Comparison of ENCODE assay signal across 13 mouse cellular contexts in the genomic region with DNA sequence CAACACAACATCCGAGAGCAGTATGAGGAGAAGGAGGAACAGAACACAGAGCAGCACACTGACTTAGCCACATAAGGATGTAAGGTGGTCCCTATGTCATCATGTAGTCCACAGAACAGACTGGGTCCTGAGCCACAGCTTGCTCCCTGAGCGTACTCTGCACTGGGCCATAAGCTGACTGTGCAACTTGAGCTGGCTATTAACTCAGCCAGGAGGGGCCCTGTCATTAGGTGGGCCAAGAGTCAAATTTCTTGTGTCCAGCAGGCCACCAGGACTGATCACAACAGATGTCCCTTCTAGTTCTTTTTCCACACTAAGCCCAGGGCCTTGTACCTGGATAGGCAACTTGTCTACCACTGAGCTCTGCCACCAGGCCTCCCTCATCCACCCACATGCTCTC. TPM values are rescaled to one million over a fixed set of nuclear protein-coding genes. Genes with fewer than 3 reads are reported as not detected.
DNase-seq lines count a peak whose midpoint lies in the region; ATAC-seq and TF ChIP-seq lines count a peak whose summit lies in the region.
"Had no signal": no experiment of that assay in that cellular context is flagged by ENCODE, and none has a peak within 500 bp of the region (broad histone marks: within the 10 kb centered on the region; RNA-seq: fewer than 3 reads in every experiment).

No protein-coding gene starts in this region.

- peaks cover 36% of the 10 kb centered on the region for H3K4me1 ChIP-seq in kidney, embryonic 15.5 days
- 0 out of 2 replicates have a peak, but pooled peaks cover 4% of the 10 kb centered on the region for H3K4me1 ChIP-seq in embryonic facial prominence, embryonic 14.5 days (ENCODE audit: control insufficient read depth, insufficient read depth, low read length)
- peaks cover 0 to 13% of the 10 kb centered on the region in 2 experiments; a peak in 2 of 4 replicates for H3K4me1 ChIP-seq in liver, embryonic 14.5 days (replicated peaks; ENCODE audit: control insufficient read depth in 2 of 2, insufficient read depth in 2 of 2, low read length in 1 of 2)
- H3K4me1 ChIP-seq: forebrain, embryonic 15.5 days had no signal

- 39% methylated on average over 2 of the region's 2 CpGs for WGBS in kidney, embryonic 15.5 days
- 43% methylated on average over 2 of the region's 2 CpGs for WGBS in embryonic facial prominence, embryonic 14.5 days
- 77% methylated on average over 2 of the region's 2 CpGs for WGBS in liver, embryonic 14.5 days (ENCODE audit: insufficient replicate concordance)

- H3K27ac ChIP-seq in kidney, embryonic 15.5 days: peak overlapping the region; percentile 78
- H3K27ac ChIP-seq in embryonic facial prominence, embryonic 14.5 days (replicated peaks; ENCODE audit: low read depth, low read length): 0 out of 2 replicates have a peak overlapping the region, but pooled peaks have one; percentile 0
- no peak overlapping the region for H3K27ac ChIP-seq in liver, embryonic 14.5 days
- H3K27ac ChIP-seq: forebrain, embryonic 15.5 days; midbrain, embryonic 13.5 days had no signal

- DNase-seq in kidney, adult 11 months: no peak
- DNase-seq in embryo, embryonic 10 days (ENCODE audit: low spot score): peak; percentile 65
- DNase-seq in embryonic facial prominence, embryonic 14.5 days (ENCODE audit: low spot score): peak; percentile 40
- no peak for DNase-seq in liver, embryonic 14.5 days (ENCODE audit: low read depth in 3 of 3, low spot score in 3 of 3)
- no peak for DNase-seq in thymus, postnatal 14 days
- no peak for DNase-seq in adrenal gland, adult (ENCODE audit: inconsistent age in 2 of 2, low spot score in 1 of 2)
- DNase-seq in MN1 (ENCODE audit: low spot score): no peak
- DNase-seq: adrenal gland, postnatal 10 days; heart, postnatal 36 days; lung, adult 2 months had no signal

- TF ChIP-seq CTCF in liver, embryonic 14.5 days (IDR thresholded peaks at IDR 0.05; ENCODE audit: low read depth): no peak

- peaks cover 50% of the 10 kb centered on the region for H3K36me3 ChIP-seq in kidney, embryonic 15.5 days
- H3K36me3 ChIP-seq in embryonic facial prominence, embryonic 14.5 days (ENCODE audit: control insufficient read depth, insufficient read depth, low read length): peaks cover 44% of the 10 kb centered on the region
- peaks cover 45% of the 10 kb centered on the region for H3K36me3 ChIP-seq in liver, embryonic 14.5 days (replicated peaks; ENCODE audit: control insufficient read depth, insufficient read depth, low read depth)

- no peak overlapping the region for H3K4me2 ChIP-seq in kidney, embryonic 15.5 days
- H3K4me2 ChIP-seq in embryonic facial prominence, embryonic 14.5 days (ENCODE audit: low read depth, low read length): no peak overlapping the region
- no peak overlapping the region for H3K4me2 ChIP-seq in liver, embryonic 14.5 days (ENCODE audit: low read depth)
- H3K4me2 ChIP-seq: forebrain, embryonic 15.5 days; midbrain, embryonic 13.5 days had no signal

- ATAC-seq in kidney, embryonic 15.5 days (replicated peaks; ENCODE audit: low FRiP score): peak; percentile 87
- peak; percentile 77 for ATAC-seq in embryonic facial prominence, embryonic 14.5 days (ENCODE audit: low read depth)
- no peak for ATAC-seq in liver, embryonic 14.5 days (ENCODE audit: insufficient read depth)
- ATAC-seq: forebrain, embryonic 15.5 days; midbrain, embryonic 13.5 days had no signal

- 0 out of 2 replicates have a peak overlapping the region, but pooled peaks have one; percentile 14 for H3K9ac ChIP-seq in kidney, embryonic 15.5 days
- H3K9ac ChIP-seq in embryonic facial prominence, embryonic 14.5 days (ENCODE audit: low read depth, low read length): no peak overlapping the region
- H3K9ac ChIP-seq in liver, embryonic 14.5 days (replicated peaks): 0 out of 2 replicates have a peak overlapping the region, but pooled peaks have one; percentile 23
- H3K9ac ChIP-seq: forebrain, embryonic 15.5 days; midbrain, embryonic 13.5 days had no signal

- no peaks in the 10 kb centered on the region for H3K27me3 ChIP-seq in kidney, embryonic 15.5 days
- no peaks in the 10 kb centered on the region for H3K27me3 ChIP-seq in embryonic facial prominence, embryonic 14.5 days (replicated peaks; ENCODE audit: control insufficient read depth, insufficient read depth, low read length)
- H3K27me3 ChIP-seq in liver, embryonic 14.5 days (ENCODE audit: control insufficient read depth, insufficient read depth, low read length): no peaks in the 10 kb centered on the region
- H3K27me3 ChIP-seq: forebrain, embryonic 15.5 days; midbrain, embryonic 13.5 days had no signal

- H3K4me3 ChIP-seq in kidney, embryonic 15.5 days (replicated peaks): no peak overlapping the region
- H3K4me3 ChIP-seq in embryonic facial prominence, embryonic 14.5 days (ENCODE audit: low read depth, low read length): no peak overlapping the region
- H3K4me3 ChIP-seq in liver, embryonic 14.5 days (ENCODE audit: insufficient read depth in 1 of 2, low read depth in 2 of 2, low read length in 2 of 2): no peak overlapping the region
- H3K4me3 ChIP-seq: forebrain, embryonic 15.5 days; midbrain, embryonic 13.5 days had no signal

- no peaks in the 10 kb centered on the region for H3K9me3 ChIP-seq in kidney, embryonic 15.5 days (replicated peaks)
- 0 out of 2 replicates have a peak, but pooled peaks cover under 1% of the 10 kb centered on the region for H3K9me3 ChIP-seq in embryonic facial prominence, embryonic 14.5 days (ENCODE audit: control insufficient read depth, low read length)
- H3K9me3 ChIP-seq in liver, embryonic 14.5 days (ENCODE audit: control insufficient read depth, low read length): no peaks in the 10 kb centered on the region
- H3K9me3 ChIP-seq: forebrain, embryonic 15.5 days; midbrain, embryonic 13.5 days had no signal

- no peak for TF ChIP-seq EP300 in liver, embryonic 14.5 days (IDR thresholded peaks at IDR 0.05; ENCODE audit: low read depth)

RNA-seq across cellular contexts. Expression of gene Ddi2, which starts 8.2 kb away (rescaled TPM):
- polyA plus RNA-seq in kidney, embryonic 15.5 days (2015; fragmentation: Nextera tagmentation; extraction: Ambion mirVana): 20.3 and 21.8 TPM in 2 replicates
- 18.8 and 19.4 TPM in 2 replicates for polyA plus RNA-seq in embryonic facial prominence, embryonic 14.5 days (2014; fragmentation: Nextera tagmentation; extraction: Ambion mirVana)
- 6.7 and 9.5 TPM in 2 replicates for polyA plus RNA-seq in liver, embryonic 14.5 days (2012; rRNA removed)
- 9.2 and 11.4 TPM in 2 replicates for polyA plus RNA-seq in liver, embryonic 14.5 days (2014; fragmentation: Nextera tagmentation; extraction: Ambion mirVana)

RNA-seq across cellular contexts. Expression of gene Rsc1a1, which starts 29.6 kb away (rescaled TPM):
- not detected in 2 replicates for polyA plus RNA-seq in kidney, embryonic 15.5 days (2015; fragmentation: Nextera tagmentation; extraction: Ambion mirVana)
- polyA plus RNA-seq in embryonic facial prominence, embryonic 14.5 days (2014; fragmentation: Nextera tagmentation; extraction: Ambion mirVana): 1.9 and 2.7 TPM in 2 replicates
- 3.9 and 5.7 TPM in 2 replicates for polyA plus RNA-seq in liver, embryonic 14.5 days (2012; rRNA removed)
- 0.97 and 2.1 TPM in 2 replicates for polyA plus RNA-seq in liver, embryonic 14.5 days (2014; fragmentation: Nextera tagmentation; extraction: Ambion mirVana)
- polyA plus RNA-seq: forebrain, embryonic 15.5 days; midbrain, embryonic 13.5 days had no signal

RNA-seq across cellular contexts. Expression of gene Agmat, which starts 31.4 kb away (rescaled TPM):
- polyA plus RNA-seq in kidney, embryonic 15.5 days (2015; fragmentation: Nextera tagmentation; extraction: Ambion mirVana): 1.7 and 2.4 TPM in 2 replicates
- polyA plus RNA-seq in embryonic facial prominence, embryonic 14.5 days (2014; fragmentation: Nextera tagmentation; extraction: Ambion mirVana): 0.13 and 0.29 TPM in 2 replicates
- 11.2 and 14.4 TPM in 2 replicates for polyA plus RNA-seq in liver, embryonic 14.5 days (2012; rRNA removed)
- polyA plus RNA-seq in liver, embryonic 14.5 days (2014; fragmentation: Nextera tagmentation; extraction: Ambion mirVana): 18.1 and 18.7 TPM in 2 replicates
- polyA plus RNA-seq: forebrain, embryonic 15.5 days; midbrain, embryonic 13.5 days had no signal

RNA-seq across cellular contexts. Expression of gene Plekhm2, which starts 50.3 kb away (rescaled TPM):
- polyA plus RNA-seq in kidney, embryonic 15.5 days (2015; fragmentation: Nextera tagmentation; extraction: Ambion mirVana): 4.7 and 6.8 TPM in 2 replicates
- polyA plus RNA-seq in embryonic facial prominence, embryonic 14.5 days (2014; fragmentation: Nextera tagmentation; extraction: Ambion mirVana): 3.7 and 4.5 TPM in 2 replicates
- polyA plus RNA-seq in liver, embryonic 14.5 days (2012; rRNA removed): 4.2 and 4.5 TPM in 2 replicates
- polyA plus RNA-seq in liver, embryonic 14.5 days (2014; fragmentation: Nextera tagmentation; extraction: Ambion mirVana): 0.33 and 0.49 TPM in 2 replicates

Comparison
In these comparisons a context has a peak if more than half of its experiments do, and no peak if none do; other contexts are left out.
1. DNase-seq: peak in embryo, embryonic 10 days (single experiment) and embryonic facial prominence, embryonic 14.5 days (single experiment); none in kidney, adult 11 months (single experiment), liver, embryonic 14.5 days (0 of 3), thymus, postnatal 14 days (single experiment), adrenal gland, adult (0 of 2) and MN1 (single experiment).